Comparison of ENCODE assay signal across 8 mouse cellular contexts in the genomic region with DNA sequence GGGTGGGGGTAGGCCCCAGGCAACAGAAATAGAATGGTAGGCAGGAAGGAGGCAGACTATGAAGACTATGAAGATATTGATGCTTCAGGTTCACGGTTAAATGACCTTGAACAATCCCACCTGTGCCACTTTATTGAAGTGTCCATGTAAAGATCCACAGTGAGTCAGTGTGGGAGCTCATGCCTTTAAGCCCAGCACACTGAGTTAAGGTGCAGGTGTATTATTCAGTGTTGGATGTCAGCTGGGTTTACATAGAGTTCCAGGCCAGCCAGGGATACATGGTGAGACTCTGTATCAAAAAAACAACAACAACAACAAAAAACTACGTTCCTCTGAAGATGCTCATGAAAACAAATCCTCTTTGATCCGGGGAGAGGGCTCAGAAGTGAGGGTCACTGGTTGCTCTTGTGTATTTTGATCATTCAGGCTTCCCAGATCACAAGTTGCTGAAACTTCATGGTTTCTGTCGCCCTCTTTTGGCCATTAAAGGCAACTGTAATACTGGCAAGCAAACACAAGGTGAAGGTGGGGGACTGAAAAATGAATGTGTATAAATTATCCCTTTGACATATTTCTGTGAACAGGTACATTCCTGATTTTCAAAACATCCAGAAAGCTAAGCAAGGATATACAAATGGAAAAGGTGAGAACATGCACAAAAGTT. TPM values are rescaled to one million over a fixed set of nuclear protein-coding genes. Genes with fewer than 3 reads are reported as not detected.
DNase-seq lines count a peak whose midpoint lies in the region; ATAC-seq lines count a peak whose summit lies in the region.

No protein-coding gene starts in this region.

- no peaks in the 10 kb centered on the region for H3K36me3 ChIP-seq in forebrain, embryonic 10.5 days (replicated peaks)
- H3K36me3 ChIP-seq in forebrain, embryonic 12.5 days (replicated peaks), result no peaks in the 10 kb centered on the region
- no peaks in the 10 kb centered on the region for H3K36me3 ChIP-seq in embryonic facial prominence, embryonic 14.5 days (ENCODE audit: control insufficient read depth, insufficient read depth, low read length)
- no peaks in the 10 kb centered on the region for H3K36me3 ChIP-seq in midbrain, embryonic 14.5 days (ENCODE audit: control insufficient read depth, insufficient read depth, low read length)

- no peak overlapping the region for H3K4me2 ChIP-seq in forebrain, embryonic 12.5 days
- no peak overlapping the region for H3K4me2 ChIP-seq in embryonic facial prominence, embryonic 14.5 days (ENCODE audit: low read depth, low read length)
- no peak overlapping the region for H3K4me2 ChIP-seq in midbrain, embryonic 14.5 days (ENCODE audit: low read length)

- 23% methylated on average over 4 of the region's 4 CpGs for WGBS in forebrain, embryonic 10.5 days
- WGBS in forebrain, embryonic 12.5 days, result 25% methylated on average over 4 of the region's 4 CpGs
- WGBS in embryonic facial prominence, embryonic 14.5 days, result 22% methylated on average over 4 of the region's 4 CpGs
- WGBS in midbrain, embryonic 14.5 days, result 24% methylated on average over 4 of the region's 4 CpGs

- intact Hi-C loops in gastrocnemius, postnatal 14 days (cut with DNase I; ENCODE audit: low total_unique reads), result loop anchor here (5.0 to 10.0 kb wide), 2 partner anchors 63 to 111 kb away; no protein-coding TSS in a partner anchor

- ATAC-seq in forebrain, embryonic 12.5 days (ENCODE audit: low FRiP score), result no peak
- no peak for ATAC-seq in embryonic facial prominence, embryonic 14.5 days (ENCODE audit: low read depth)
- no peak; the same call in 1 of the 2 replicates for ATAC-seq in midbrain, embryonic 14.5 days (ENCODE audit: low FRiP score, low TSS enrichment)

- H3K27me3 ChIP-seq in forebrain, embryonic 10.5 days (ENCODE audit: poor library complexity, severe bottlenecking), result no peaks in the 10 kb centered on the region
- no peaks in the 10 kb centered on the region for H3K27me3 ChIP-seq in forebrain, embryonic 12.5 days
- no peaks in the 10 kb centered on the region for H3K27me3 ChIP-seq in embryonic facial prominence, embryonic 14.5 days (replicated peaks; ENCODE audit: control insufficient read depth, insufficient read depth, low read length)
- no peaks in the 10 kb centered on the region for H3K27me3 ChIP-seq in midbrain, embryonic 14.5 days (ENCODE audit: control insufficient read depth, insufficient read depth, low read length)

- H3K4me1 ChIP-seq in forebrain, embryonic 10.5 days, result no peaks in the 10 kb centered on the region
- no peaks in the 10 kb centered on the region for H3K4me1 ChIP-seq in forebrain, embryonic 12.5 days
- H3K4me1 ChIP-seq in embryonic facial prominence, embryonic 14.5 days (ENCODE audit: control insufficient read depth, insufficient read depth, low read length), result no peaks in the 10 kb centered on the region
- no peaks in the 10 kb centered on the region for H3K4me1 ChIP-seq in midbrain, embryonic 14.5 days (ENCODE audit: control insufficient read depth, insufficient read depth, low read length)

- peaks cover 16% of the 10 kb centered on the region for H3K9me3 ChIP-seq in forebrain, embryonic 10.5 days
- no peaks in the 10 kb centered on the region for H3K9me3 ChIP-seq in forebrain, embryonic 12.5 days
- H3K9me3 ChIP-seq in embryonic facial prominence, embryonic 14.5 days (ENCODE audit: control insufficient read depth, low read length), result no peaks in the 10 kb centered on the region
- no peaks in the 10 kb centered on the region for H3K9me3 ChIP-seq in midbrain, embryonic 14.5 days (ENCODE audit: control insufficient read depth, low read length)

- peak; percentile 17 for DNase-seq in forebrain, embryonic 10.5 days (ENCODE audit: extremely low spot score, low spot score)
- DNase-seq in 3134 (ENCODE audit: extremely low read depth, insufficient read length, low spot score), result peak; percentile 15
- DNase-seq in adrenal gland, postnatal 14 days, result peak; percentile 39
- peak; percentile 67 for DNase-seq in embryonic facial prominence, embryonic 14.5 days (ENCODE audit: low spot score)
- peak; percentile 30 for DNase-seq in kidney, postnatal 10 days
- DNase-seq in midbrain, embryonic 14.5 days, result peak; percentile 87
- no peak for DNase-seq in gastrocnemius, postnatal 14 days

- H3K9ac ChIP-seq in forebrain, embryonic 12.5 days, result no peak overlapping the region
- H3K9ac ChIP-seq in embryonic facial prominence, embryonic 14.5 days (ENCODE audit: low read depth, low read length), result no peak overlapping the region
- H3K9ac ChIP-seq in midbrain, embryonic 14.5 days (replicated peaks; ENCODE audit: low read length), result no peak overlapping the region

- H3K4me3 ChIP-seq in forebrain, embryonic 10.5 days, result no peak overlapping the region
- no peak overlapping the region for H3K4me3 ChIP-seq in forebrain, embryonic 12.5 days (replicated peaks)
- H3K4me3 ChIP-seq in embryonic facial prominence, embryonic 14.5 days (ENCODE audit: low read depth, low read length), result no peak overlapping the region
- no peak overlapping the region for H3K4me3 ChIP-seq in midbrain, embryonic 14.5 days (replicated peaks; ENCODE audit: low read depth, low read length)

- H3K27ac ChIP-seq in forebrain, embryonic 10.5 days, result no peak overlapping the region
- no peak overlapping the region for H3K27ac ChIP-seq in forebrain, embryonic 12.5 days
- no peak overlapping the region for H3K27ac ChIP-seq in embryonic facial prominence, embryonic 14.5 days (replicated peaks; ENCODE audit: low read depth, low read length)
- H3K27ac ChIP-seq in midbrain, embryonic 14.5 days (replicated peaks; ENCODE audit: low read depth, low read length), result no peak overlapping the region

RNA-seq across cellular contexts. Expression of gene H2-M10.4, which starts 43.9 kb away (rescaled TPM):
- not detected in 2 replicates for polyA plus RNA-seq in forebrain, embryonic 10.5 days (2016; fragmentation: Nextera tagmentation; extraction: Ambion mirVana)
- polyA plus RNA-seq in forebrain, embryonic 12.5 days (2016; fragmentation: Nextera tagmentation; extraction: Ambion mirVana), result not detected in 2 replicates
- not detected in 2 replicates for total RNA-seq in adrenal gland, postnatal 14 days (2021)
- polyA plus RNA-seq in embryonic facial prominence, embryonic 14.5 days (2014; fragmentation: Nextera tagmentation; extraction: Ambion mirVana), result not detected in 2 replicates
- polyA plus RNA-seq in midbrain, embryonic 14.5 days (2014; fragmentation: Nextera tagmentation; extraction: Ambion mirVana), result not detected in 2 replicates
- not detected for total RNA-seq in gastrocnemius, postnatal 14 days (2021)

RNA-seq across cellular contexts. Expression of gene H2-M10.3, which starts 50.0 kb away (rescaled TPM):
- not detected in 2 replicates for polyA plus RNA-seq in forebrain, embryonic 10.5 days (2016; fragmentation: Nextera tagmentation; extraction: Ambion mirVana)
- not detected in 2 replicates for polyA plus RNA-seq in forebrain, embryonic 12.5 days (2016; fragmentation: Nextera tagmentation; extraction: Ambion mirVana)
- not detected in 2 replicates for total RNA-seq in adrenal gland, postnatal 14 days (2021)
- not detected in 2 replicates for polyA plus RNA-seq in embryonic facial prominence, embryonic 14.5 days (2014; fragmentation: Nextera tagmentation; extraction: Ambion mirVana)
- not detected in 2 replicates for polyA plus RNA-seq in midbrain, embryonic 14.5 days (2014; fragmentation: Nextera tagmentation; extraction: Ambion mirVana)
- total RNA-seq in gastrocnemius, postnatal 14 days (2021), result not detected
